Mouse (Mus musculus): ENCODE data around the gene Apol9b. TPM values are rescaled to one million over a fixed set of nuclear protein-coding genes. Genes with fewer than 3 reads are reported as not detected.

Apol9b gene
- polyA plus RNA-seq, 1 experiment from 2014 or later: not detected

- Histone ChIP-seq H3K4me3 (no peak overlapping the region), H3K4me2 (no peak overlapping the region), H3K27ac (replicated peaks) (no peak overlapping the region), H3K9ac (no peak overlapping the region), H3K36me3 (peaks cover 92% of the 10 kb centered on the region), H3K27me3 (no peaks in the 10 kb centered on the region), H3K9me3 (no peaks in the 10 kb centered on the region), H3K4me1 (replicated peaks) (no peaks in the 10 kb centered on the region)
- 94% methylated on average over 11 of the region's 11 CpGs for WGBS
- no peak for ATAC-seq (ENCODE audit: low FRiP score, low read depth)
These were observed 38.1 kb downstream of the Apol9b start for GRCm38 (mm10) chr15:77766981-77767380.

GRCm38 (mm10) chr15:77770341-77770740, 41.5 kb downstream of the Apol9b start:
- Histone ChIP-seq H3K9ac (no peak overlapping the region), H3K27ac (replicated peaks) (no peak overlapping the region), H3K9me3 (no peaks in the 10 kb centered on the region), H3K4me3 (no peak overlapping the region), H3K4me2 (no peak overlapping the region), H3K27me3 (no peaks in the 10 kb centered on the region), H3K36me3 (peaks cover 89% of the 10 kb centered on the region), H3K4me1 (replicated peaks) (no peaks in the 10 kb centered on the region)
- 95% methylated on average over 5 of the region's 5 CpGs for WGBS
- no peak for ATAC-seq (ENCODE audit: low FRiP score, low read depth)

- Histone ChIP-seq H3K9me3 (no peaks in the 10 kb centered on the region), H3K9ac (no peak overlapping the region), H3K36me3 (peaks cover 86% of the 10 kb centered on the region), H3K4me1 (replicated peaks) (no peaks in the 10 kb centered on the region), H3K4me2 (no peak overlapping the region), H3K27me3 (no peaks in the 10 kb centered on the region), H3K4me3 (no peak overlapping the region), H3K27ac (replicated peaks) (no peak overlapping the region)
- WGBS: 98% methylated on average over 9 of the region's 9 CpGs
- ATAC-seq (ENCODE audit: low FRiP score, low read depth): no peak
These were observed 42.1 kb downstream of the Apol9b start for GRCm38 (mm10) chr15:77770942-77771341.

GRCm38 (mm10) chr15:77773099-77773915, 44.5 kb downstream of the Apol9b start:
- H3K27me3 ChIP-seq: no peaks in the 10 kb centered on the region
- no peak for ATAC-seq (ENCODE audit: low FRiP score, low read depth)
- 97% methylated on average over 19 of the region's 19 CpGs for WGBS

GRCm38 (mm10) chr15:77774303-77774702, 45.5 kb downstream of the Apol9b start:
- Histone ChIP-seq H3K4me2 (no peak overlapping the region), H3K9me3 (no peaks in the 10 kb centered on the region), H3K27ac (replicated peaks) (no peak overlapping the region), H3K36me3 (peaks cover 68% of the 10 kb centered on the region), H3K9ac (no peak overlapping the region), H3K27me3 (no peaks in the 10 kb centered on the region), H3K4me1 (replicated peaks) (no peaks in the 10 kb centered on the region), H3K4me3 (no peak overlapping the region)
- WGBS: 96% methylated on average over 10 of the region's 10 CpGs
- no peak for ATAC-seq (ENCODE audit: low FRiP score, low read depth)

More at GRCm38 (mm10) chr15:77773099-77773915, 44.5 kb downstream of the Apol9b start:
- Histone ChIP-seq H3K27ac (replicated peaks) (no peak overlapping the region), H3K4me1 (replicated peaks) (no peaks in the 10 kb centered on the region), H3K4me2 (no peak overlapping the region), H3K9me3 (no peaks in the 10 kb centered on the region), H3K9ac (no peak overlapping the region), H3K36me3 (peaks cover 78% of the 10 kb centered on the region), H3K4me3 (no peak overlapping the region)

- Histone ChIP-seq H3K4me3 (no peak overlapping the region), H3K27me3 (no peaks in the 10 kb centered on the region), H3K4me2 (no peak overlapping the region), H3K9ac (no peak overlapping the region), H3K9me3 (no peaks in the 10 kb centered on the region), H3K36me3 (peaks cover 61% of the 10 kb centered on the region), H3K27ac (replicated peaks) (no peak overlapping the region), H3K4me1 (replicated peaks) (no peaks in the 10 kb centered on the region)
- WGBS: 69% methylated on average over 20 of the region's 20 CpGs
- no peak for ATAC-seq (ENCODE audit: low FRiP score, low read depth)
These were observed 46.5 kb downstream of the Apol9b start for GRCm38 (mm10) chr15:77775186-77775963.

- ATAC-seq (ENCODE audit: low FRiP score, low read depth): no peak
- H3K4me3 ChIP-seq: no peak overlapping the region
- WGBS: 90% methylated on average over 11 of the region's 11 CpGs
- H3K27me3 ChIP-seq: no peaks in the 10 kb centered on the region
- no peak overlapping the region for H3K9ac ChIP-seq
- H3K9me3 ChIP-seq: no peaks in the 10 kb centered on the region
- H3K4me2 ChIP-seq: no peak overlapping the region
- no peak overlapping the region for H3K27ac ChIP-seq (replicated peaks)
- no peaks in the 10 kb centered on the region for H3K4me1 ChIP-seq (replicated peaks)
- H3K36me3 ChIP-seq: peaks cover 53% of the 10 kb centered on the region
These were observed 53.7 kb downstream of the Apol9b start for GRCm38 (mm10) chr15:77782449-77783014.

GRCm38 (mm10) chr15:77784039-77784824, 55.4 kb downstream of the Apol9b start:
- Histone ChIP-seq H3K36me3 (peaks cover 61% of the 10 kb centered on the region), H3K27me3 (no peaks in the 10 kb centered on the region), H3K9me3 (no peaks in the 10 kb centered on the region), H3K27ac (replicated peaks) (no peak overlapping the region), H3K9ac (no peak overlapping the region), H3K4me1 (replicated peaks) (no peaks in the 10 kb centered on the region), H3K4me2 (no peak overlapping the region), H3K4me3 (no peak overlapping the region)
- no peak for ATAC-seq (ENCODE audit: low FRiP score, low read depth)
- WGBS: 84% methylated on average over 22 of the region's 22 CpGs

- 91% methylated on average over 1 of the region's 1 CpGs for WGBS
These were observed 57.0 kb downstream of the Apol9b start for GRCm38 (mm10) chr15:77785807-77786206.

More at GRCm38 (mm10) chr15:77785807-77786206, 57.0 kb downstream of the Apol9b start:
- ATAC-seq (ENCODE audit: low FRiP score, low read depth): no peak
- Histone ChIP-seq H3K4me1 (replicated peaks) (no peaks in the 10 kb centered on the region), H3K4me2 (no peak overlapping the region), H3K4me3 (no peak overlapping the region), H3K9ac (no peak overlapping the region), H3K27me3 (no peaks in the 10 kb centered on the region), H3K36me3 (peaks cover 64% of the 10 kb centered on the region), H3K27ac (replicated peaks) (no peak overlapping the region), H3K9me3 (no peaks in the 10 kb centered on the region)
